8 mouse cellular contexts compared by ENCODE assay signal in the genomic region with DNA sequence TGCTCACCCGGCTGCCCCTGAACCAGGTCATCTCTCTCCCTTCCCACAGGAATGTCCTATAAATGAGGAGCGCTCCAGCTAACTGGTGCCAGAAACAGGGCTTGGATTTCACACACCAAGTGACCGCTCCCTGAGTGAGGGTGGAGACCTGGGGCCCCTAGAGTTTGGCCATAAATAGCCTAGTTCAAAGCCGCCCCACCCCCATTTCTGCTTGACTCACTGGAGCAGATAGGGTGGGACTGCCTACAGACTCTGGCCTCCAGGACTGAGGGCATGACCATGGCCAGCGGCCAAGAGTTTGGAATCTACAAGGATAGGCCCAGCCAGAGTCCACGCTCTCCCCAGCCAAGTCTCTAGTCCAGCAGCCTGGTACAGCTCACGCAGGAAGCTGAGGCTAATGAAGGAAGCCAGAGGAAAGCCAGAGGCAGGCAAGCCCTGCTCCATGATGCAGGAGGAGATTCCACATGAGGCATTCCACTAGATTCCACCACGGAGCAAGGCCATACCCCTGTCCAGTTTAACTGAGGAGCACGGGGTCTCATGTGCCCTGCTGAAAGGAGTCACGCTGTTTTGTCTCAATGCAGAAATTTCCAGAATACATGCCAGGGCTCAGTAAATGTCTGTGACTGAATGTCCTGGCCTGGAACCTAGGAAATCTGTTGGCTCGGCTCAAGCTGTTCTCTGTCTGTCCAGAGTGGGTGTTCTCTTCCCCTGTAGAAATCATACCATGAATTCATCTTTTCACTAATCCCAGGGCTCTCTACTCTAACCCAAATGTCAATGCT. TPM values are rescaled to one million over a fixed set of nuclear protein-coding genes. Genes with fewer than 3 reads are reported as not detected.
A peak's percentile ranks its signal among the peaks of the same experiment; 100 is the strongest.
DNase-seq lines count a peak whose midpoint lies in the region; ATAC-seq and TF ChIP-seq lines count a peak whose summit lies in the region.
"Had no signal": no experiment of that assay in that cellular context is flagged by ENCODE, and none has a peak within 500 bp of the region (broad histone marks: within the 10 kb centered on the region; RNA-seq: fewer than 3 reads in every experiment).

No protein-coding gene starts in this region.

- no peaks in the 10 kb centered on the region for H3K36me3 ChIP-seq in C2C12 (ENCODE audit: control insufficient read depth, insufficient read depth)
- H3K36me3 ChIP-seq in intestine, postnatal 0 days (ENCODE audit: control insufficient read depth, insufficient read depth) = no peaks in the 10 kb centered on the region
- H3K36me3 ChIP-seq in thymus, adult 2 months (ENCODE audit: control insufficient read depth, insufficient read depth, low read length) = no peaks in the 10 kb centered on the region

- no peaks in the 10 kb centered on the region for H3K27me3 ChIP-seq in C2C12 (ENCODE audit: control insufficient read depth, insufficient read depth, insufficient read length)
- no peaks in the 10 kb centered on the region for H3K27me3 ChIP-seq in intestine, postnatal 0 days (replicated peaks; ENCODE audit: control insufficient read depth, insufficient read depth, low read length)
- H3K27me3 ChIP-seq in thymus, adult 2 months (ENCODE audit: control insufficient read depth, insufficient read depth, low read length) = no peaks in the 10 kb centered on the region

- H3K79me3 ChIP-seq in C2C12 (ENCODE audit: low read depth) = no peaks in the 10 kb centered on the region

- H3K79me2 ChIP-seq in C2C12 (ENCODE audit: control insufficient read depth, insufficient read depth) = no peaks in the 10 kb centered on the region

- no peak for TF ChIP-seq CTCF in C2C12 (IDR thresholded peaks at IDR 0.05; ENCODE audit: control insufficient read depth, insufficient read depth, insufficient read length)
- no peak for TF ChIP-seq CTCF in intestine, postnatal 0 days (IDR thresholded peaks at IDR 0.05; ENCODE audit: low read depth)
- TF ChIP-seq CTCF in thymus, adult 2 months (IDR thresholded peaks at IDR 0.05; ENCODE audit: borderline replicate concordance, control insufficient read depth, extremely low read depth, insufficient read depth, low read length, poor library complexity) = no peak

- peak overlapping the region; percentile 57 for H3K27ac ChIP-seq in intestine, postnatal 0 days (ENCODE audit: low read depth, low read length)
- H3K27ac ChIP-seq in thymus, adult 2 months (ENCODE audit: control insufficient read depth, insufficient read depth, low read length) = no peak overlapping the region

- no peaks in the 10 kb centered on the region for H3K4me1 ChIP-seq in intestine, postnatal 0 days (replicated peaks; ENCODE audit: control insufficient read depth, insufficient read depth, low read length)
- no peaks in the 10 kb centered on the region for H3K4me1 ChIP-seq in thymus, adult 2 months (replicated peaks; ENCODE audit: control insufficient read depth, insufficient read depth, low read length)

- H3K9ac ChIP-seq in intestine, postnatal 0 days (ENCODE audit: low read depth, low read length) = no peak overlapping the region

- WGBS in intestine, postnatal 0 days = 48% methylated on average over 11 of the region's 11 CpGs
- WGBS in thymus, adult 2 months = 94% methylated on average over 11 of the region's 11 CpGs

- no peak overlapping the region for H3K4me2 ChIP-seq in intestine, postnatal 0 days (replicated peaks; ENCODE audit: low read depth)

- no peak for TF ChIP-seq POLR2A in thymus, adult 2 months (IDR thresholded peaks at IDR 0.05; ENCODE audit: control insufficient read depth, extremely low read depth, insufficient read depth, low read length, poor library complexity)

- H3ac ChIP-seq in C2C12 (ENCODE audit: control insufficient read depth, insufficient read length, low read depth) = peak overlapping the region; percentile 55

- peak; percentile 99 for DNase-seq in adipocyte (ENCODE audit: low spot score)
- DNase-seq in gastrocnemius, adult 8-10 months (ENCODE audit: low spot score in 2 of 2) = peak; percentile 97 to 98
- peak; percentile 91 to 93 for DNase-seq in lung, adult 18-20 months
- peak; percentile 88 for DNase-seq in testis, postnatal 10 days (ENCODE audit: low spot score)
- no peak for DNase-seq in thymus, adult 2 months

- ATAC-seq in intestine, postnatal 0 days = peak; percentile 91

- no peak overlapping the region for H3K4me3 ChIP-seq in C2C12 (ENCODE audit: insufficient read depth, poor library complexity, severe bottlenecking)
- no peak overlapping the region for H3K4me3 ChIP-seq in intestine, postnatal 0 days (ENCODE audit: low read depth, low read length)
- H3K4me3 ChIP-seq in thymus, adult 2 months (ENCODE audit: control insufficient read depth, insufficient read depth, low read length) = no peak overlapping the region
- H3K4me3 ChIP-seq: megakaryocyte, embryonic 14.5 days had no signal

- no peaks in the 10 kb centered on the region for H3K9me3 ChIP-seq in intestine, postnatal 0 days (ENCODE audit: control insufficient read depth)
- H3K9me3 ChIP-seq: megakaryocyte, embryonic 14.5 days had no signal

TF ChIP-seq in C2C12, 6 proteins besides CTCF, POLR2A, EP300 and RAD21:
- TF ChIP-seq MYOG (IDR thresholded peaks at IDR 0.05; ENCODE audit: control insufficient read depth, extremely low read depth, insufficient read length) (no peak), MYOD1 (IDR thresholded peaks at IDR 0.05; ENCODE audit: control insufficient read depth, insufficient read length, low read depth) (no peak), FOSL1 (IDR thresholded peaks at IDR 0.05; ENCODE audit: insufficient read depth, low read length, poor library complexity, severe bottlenecking) (no peak), MAX (IDR thresholded peaks at IDR 0.05) (peak; percentile 48), CEBPB (IDR thresholded peaks at IDR 0.05; ENCODE audit: low read depth) (no peak), USF1 (IDR thresholded peaks at IDR 0.05; ENCODE audit: low read depth) (no peak)

RNA-seq across cellular contexts. Expression of gene Snta1, which starts 17.5 kb away (rescaled TPM):
- polyA plus RNA-seq in C2C12 (2012; fragmentation: generic; extraction: Trizol) = 28.5 TPM
- 100 to 1,000 TPM; 156 to 248 (median 181) TPM for total RNA-seq in gastrocnemius, adult 8-10 months (2022)
- 4.9 and 7.7 TPM in 2 replicates for polyA plus RNA-seq in intestine, postnatal 0 days (2015; fragmentation: Nextera tagmentation; extraction: Ambion mirVana)
- polyA plus RNA-seq in thymus, adult 2 months (2012; rRNA removed) = 5.8 and 9.6 TPM in 2 replicates

RNA-seq across cellular contexts. Expression of gene Cdk5rap1, which starts 17.6 kb away (rescaled TPM):
- polyA plus RNA-seq in C2C12 (2012; fragmentation: generic; extraction: Trizol) = 9.8 TPM
- 10 to 100 TPM; 11.7 to 17.1 (median 12.0) TPM for total RNA-seq in gastrocnemius, adult 8-10 months (2022)
- polyA plus RNA-seq in intestine, postnatal 0 days (2015; fragmentation: Nextera tagmentation; extraction: Ambion mirVana) = 4.3 and 13.9 TPM in 2 replicates
- polyA plus RNA-seq in thymus, adult 2 months (2012; rRNA removed) = 14.2 and 16.3 TPM in 2 replicates

RNA-seq across cellular contexts. Expression of gene Cbfa2t2, which starts 45.9 kb away (rescaled TPM):
- polyA plus RNA-seq in C2C12 (2012; fragmentation: generic; extraction: Trizol) = 8.5 TPM
- 10 to 100 TPM; 12.7 to 14.8 (median 13.5) TPM for total RNA-seq in gastrocnemius, adult 8-10 months (2022)
- polyA plus RNA-seq in intestine, postnatal 0 days (2015; fragmentation: Nextera tagmentation; extraction: Ambion mirVana) = 7.8 and 9.1 TPM in 2 replicates
- 27.6 and 30.1 TPM in 2 replicates for polyA plus RNA-seq in thymus, adult 2 months (2012; rRNA removed)
